Mouse (Mus musculus) hindbrain, embryonic 11.5 days (tissue): ENCODE measurements around the gene Tbc1d19. TPM values are rescaled to one million over a fixed set of nuclear protein-coding genes. Genes with fewer than 3 reads are reported as not detected.

Experiments
- ATAC-seq: fragments of 200-750 bp; cut with Nextera tagmentation; 2 replicates; pipeline ENCODE4 v1.8.0; 2017; ENCODE audit warnings: mild to moderate bottlenecking, moderate TSS enrichment, moderate library complexity; ENCODE audit not compliant: low FRiP score
- DNase-seq: peaks from one replicate; pipeline ENCODE4 v3.0.0-alpha.2; 2015; ENCODE audit warnings: low spot score
- H3K27ac ChIP-seq: fragments of 300-500 bp; sonication (generic); 2 replicates; pipeline ENCODE4 v1.5.1; 2014; ENCODE audit warnings: mild to moderate bottlenecking, low read depth, low read length
- H3K27me3 ChIP-seq: fragments of 300-500 bp; sonication (generic); 2 replicates; pipeline ENCODE4 v1.6.1; 2014; ENCODE audit warnings: mild to moderate bottlenecking, low read length, moderate library complexity, mixed read lengths; ENCODE audit not compliant: control insufficient read depth, insufficient read depth
- H3K36me3 ChIP-seq: fragments of 300-500 bp; sonication (generic); 2 replicates; pipeline ENCODE4 v1.6.1; 2014; ENCODE audit warnings: mild to moderate bottlenecking, low read length, moderate library complexity, mixed read lengths; ENCODE audit not compliant: control insufficient read depth, insufficient read depth
- H3K4me1 ChIP-seq: fragments of 300-500 bp; sonication (generic); replicated peaks from 2 replicates; pipeline ENCODE4 v1.6.1; 2014; ENCODE audit warnings: low read length, mixed read lengths; ENCODE audit not compliant: control insufficient read depth, insufficient read depth
- H3K4me2 ChIP-seq: fragments of 300-500 bp; sonication (generic); replicated peaks from 2 replicates; pipeline ENCODE4 v1.6.1; 2014; ENCODE audit warnings: mild to moderate bottlenecking, low read depth, low read length
- H3K4me3 ChIP-seq: fragments of 300-500 bp; sonication (generic); 2 replicates; pipeline ENCODE4 v1.5.1; 2014; ENCODE audit warnings: low read depth, low read length
- H3K9ac ChIP-seq: fragments of 300-500 bp; sonication (generic); 2 replicates; pipeline ENCODE4 v1.6.1; 2014; ENCODE audit warnings: low read depth, low read length
- H3K9me3 ChIP-seq: fragments of 300-500 bp; sonication (generic); 2 replicates; pipeline ENCODE4 v1.6.1; 2016; ENCODE audit warnings: low read length; ENCODE audit not compliant: control insufficient read depth
- WGBS: fragments of 180-500 bp; shearing (Covaris S2); extraction: QIAGEN DNeasy Blood & Tissue Kit; methylation state at CpG from one replicate; pipeline ENCODE4 v1.1.7; 2014; 5-methylcytosine and 5-hydroxymethylcytosine counted together
- polyA plus RNA-seq: library from polyadenylated mRNA; unstranded; fragments of >200 nt; fragmentation: Nextera tagmentation; extraction: Ambion mirVana; gene quantifications from 2 replicates; pipeline ENCODE4 v1.2.1, GENCODE M21; 2014

Gene Tbc1d19
- polyA plus RNA-seq, 1 experiment from 2014 or later: 70.1 TPM

GRCm38 (mm10) chr5:53874966-53875365, 65.6 kb downstream of the Tbc1d19 start:
- DNase-seq (no peak), ATAC-seq (no peak)
- Histone ChIP-seq H3K4me3 (no peak overlapping the region), H3K27ac (no peak overlapping the region), H3K4me2 (no peak overlapping the region), H3K4me1 (no peaks in the 10 kb centered on the region), H3K27me3 (no peaks in the 10 kb centered on the region), H3K36me3 (no peaks in the 10 kb centered on the region), H3K9ac (no peak overlapping the region), H3K9me3 (no peaks in the 10 kb centered on the region)
- WGBS: 97% methylated on average over 3 of the region's 3 CpGs

GRCm38 (mm10) chr5:53880724-53881123, 71.3 kb downstream of the Tbc1d19 start:
- Histone ChIP-seq H3K9ac (no peak overlapping the region), H3K27ac (no peak overlapping the region), H3K9me3 (no peaks in the 10 kb centered on the region), H3K36me3 (no peaks in the 10 kb centered on the region), H3K4me2 (no peak overlapping the region), H3K27me3 (no peaks in the 10 kb centered on the region), H3K4me3 (no peak overlapping the region), H3K4me1 (no peaks in the 10 kb centered on the region)
- DNase-seq (no peak), ATAC-seq (no peak)
- 64% methylated on average over 4 of the region's 4 CpGs for whole genome bisulfite sequencing

GRCm38 (mm10) chr5:53881381-53881990, 72.1 kb downstream of the Tbc1d19 start:
- no peaks in the 10 kb centered on the region for H3K4me1 ChIP-seq
- ATAC-seq (no peak), DNase-seq (no peak)
- H3K27me3 ChIP-seq: no peaks in the 10 kb centered on the region
- no peak overlapping the region for H3K4me3 ChIP-seq
- H3K27ac ChIP-seq: no peak overlapping the region
- no peaks in the 10 kb centered on the region for H3K36me3 ChIP-seq
- no peak overlapping the region for H3K4me2 ChIP-seq
- no peak overlapping the region for H3K9ac ChIP-seq
- WGBS: 91% methylated on average over 4 of the region's 4 CpGs
- no peaks in the 10 kb centered on the region for H3K9me3 ChIP-seq

GRCm38 (mm10) chr5:53901406-53901805, 92.0 kb downstream of the Tbc1d19 start:
- Histone ChIP-seq H3K4me1 (no peaks in the 10 kb centered on the region), H3K27me3 (no peaks in the 10 kb centered on the region), H3K4me3 (no peak overlapping the region), H3K9me3 (no peaks in the 10 kb centered on the region), H3K27ac (no peak overlapping the region), H3K36me3 (no peaks in the 10 kb centered on the region), H3K4me2 (no peak overlapping the region), H3K9ac (no peak overlapping the region)
- ATAC-seq (no peak), DNase-seq (no peak)
- WGBS: 88% methylated on average over 9 of the region's 9 CpGs

GRCm38 (mm10) chr5:53902757-53903156, 93.4 kb downstream of the Tbc1d19 start:
- WGBS: 88% methylated on average over 3 of the region's 3 CpGs

GRCm38 (mm10) chr5:53909201-53909600, 99.8 kb downstream of the Tbc1d19 start:
- ATAC-seq: no peak
- H3K27me3 ChIP-seq: no peaks in the 10 kb centered on the region
- H3K4me1 ChIP-seq: no peaks in the 10 kb centered on the region
- no peak overlapping the region for H3K4me3 ChIP-seq
- DNase-seq: no peak
- no peaks in the 10 kb centered on the region for H3K36me3 ChIP-seq
- WGBS: 94% methylated on average over 3 of the region's 3 CpGs
- no peak overlapping the region for H3K9ac ChIP-seq
- H3K9me3 ChIP-seq: no peaks in the 10 kb centered on the region
- no peak overlapping the region for H3K4me2 ChIP-seq
- no peak overlapping the region for H3K27ac ChIP-seq

More at GRCm38 (mm10) chr5:53902757-53903156, 93.4 kb downstream of the Tbc1d19 start:
- Histone ChIP-seq H3K27ac (no peak overlapping the region), H3K9ac (no peak overlapping the region), H3K27me3 (no peaks in the 10 kb centered on the region), H3K4me1 (no peaks in the 10 kb centered on the region), H3K4me3 (no peak overlapping the region), H3K9me3 (no peaks in the 10 kb centered on the region), H3K4me2 (no peak overlapping the region), H3K36me3 (no peaks in the 10 kb centered on the region)
- no peak for DNase-seq
- no peak for ATAC-seq

GRCm38 (mm10) chr5:53920416-53920815, 111.0 kb downstream of the Tbc1d19 start:
- ATAC-seq: no peak
- DNase-seq: no peak
- H3K4me3 ChIP-seq: no peak overlapping the region
- H3K9me3 ChIP-seq: no peaks in the 10 kb centered on the region
- H3K27ac ChIP-seq: no peak overlapping the region
- H3K9ac ChIP-seq: no peak overlapping the region
- H3K4me2 ChIP-seq: no peak overlapping the region
- H3K27me3 ChIP-seq: no peaks in the 10 kb centered on the region
- no peaks in the 10 kb centered on the region for H3K36me3 ChIP-seq
- no peaks in the 10 kb centered on the region for H3K4me1 ChIP-seq
- WGBS: 92% methylated on average over 2 of the region's 2 CpGs

GRCm38 (mm10) chr5:53922149-53922904, 112.9 kb downstream of the Tbc1d19 start:
- DNase-seq (no peak), ATAC-seq (no peak)
- Histone ChIP-seq H3K4me3 (no peak overlapping the region), H3K36me3 (no peaks in the 10 kb centered on the region), H3K27ac (no peak overlapping the region), H3K4me1 (no peaks in the 10 kb centered on the region), H3K9ac (no peak overlapping the region), H3K27me3 (no peaks in the 10 kb centered on the region), H3K4me2 (no peak overlapping the region), H3K9me3 (no peaks in the 10 kb centered on the region)
- 80% methylated on average over 10 of the region's 10 CpGs for WGBS

GRCm38 (mm10) chr5:53924005-53924404, 114.6 kb downstream of the Tbc1d19 start:
- no peaks in the 10 kb centered on the region for H3K27me3 ChIP-seq
- H3K4me2 ChIP-seq: no peak overlapping the region
- H3K4me1 ChIP-seq: no peaks in the 10 kb centered on the region
- H3K27ac ChIP-seq: no peak overlapping the region
- ATAC-seq (no peak), DNase-seq (no peak)
- 66% methylated on average over 4 of the region's 4 CpGs for WGBS
- H3K9me3 ChIP-seq: no peaks in the 10 kb centered on the region
- H3K9ac ChIP-seq: no peak overlapping the region
- no peaks in the 10 kb centered on the region for H3K36me3 ChIP-seq
- H3K4me3 ChIP-seq: no peak overlapping the region
